Mouse (Mus musculus) midbrain, postnatal 0 days (tissue): Measurements from ENCODE around the gene Robo2. TPM values are rescaled to one million over a fixed set of nuclear protein-coding genes. Genes with fewer than 3 reads are reported as not detected.

Source experiments
- ATAC-seq: fragments of 200-750 bp; cut with Nextera tagmentation; 2 replicates; pipeline ENCODE4 v1.8.0; 2017; ENCODE audit warnings: moderate number of reproducible peaks, mild to moderate bottlenecking, moderate TSS enrichment, moderate library complexity; ENCODE audit not compliant: low FRiP score
- DNase-seq: peaks from one replicate; pipeline ENCODE4 v3.0.0-alpha.2; 2015; ENCODE audit warnings: low spot score
- H3K27ac ChIP-seq: fragments of 300-500 bp; sonication (generic); 2 replicates; pipeline ENCODE4 v1.5.1; 2014; ENCODE audit warnings: low read depth, mild to moderate bottlenecking, low read length, mixed read lengths
- H3K27me3 ChIP-seq: fragments of 300-500 bp; sonication (generic); 2 replicates; pipeline ENCODE4 v1.6.1; 2014; ENCODE audit warnings: low read length, control low read depth, mixed read lengths; ENCODE audit not compliant: insufficient read depth
- H3K36me3 ChIP-seq: fragments of 300-500 bp; sonication (generic); 2 replicates; pipeline ENCODE4 v1.6.1; 2014; ENCODE audit warnings: low read length, control low read depth, mixed read lengths; ENCODE audit not compliant: insufficient read depth
- H3K4me1 ChIP-seq: fragments of 300-500 bp; sonication (generic); 2 replicates; pipeline ENCODE4 v1.6.1; 2014; ENCODE audit warnings: mild to moderate bottlenecking, control low read depth, antibody characterized with exemption, low read length, mixed read lengths; ENCODE audit not compliant: insufficient read depth
- H3K4me2 ChIP-seq: fragments of 300-500 bp; sonication (generic); 2 replicates; pipeline ENCODE4 v1.6.1; 2014; ENCODE audit warnings: low read depth, mild to moderate bottlenecking, low read length, mixed read lengths; ENCODE audit not compliant: poor library complexity, severe bottlenecking
- H3K4me3 ChIP-seq: fragments of 300-500 bp; sonication (generic); 2 replicates; pipeline ENCODE4 v1.5.1; 2014; ENCODE audit warnings: low read depth, mild to moderate bottlenecking, low read length, moderate library complexity
- H3K9ac ChIP-seq: fragments of 300-500 bp; sonication (generic); replicated peaks from 2 replicates; pipeline ENCODE4 v1.6.1; 2014; ENCODE audit warnings: mild to moderate bottlenecking, low read length, moderate library complexity, mixed read lengths; ENCODE audit not compliant: poor library complexity, severe bottlenecking
- H3K9me3 ChIP-seq: fragments of 300-500 bp; sonication (generic); 2 replicates; pipeline ENCODE4 v1.6.1; 2016; ENCODE audit warnings: low read length, control low read depth
- CTCF ChIP-seq: IDR thresholded peaks from 2 replicates; pipeline ENCODE4 v1.5.1; 2016; ENCODE audit warnings: antibody characterized with exemption, mild to moderate bottlenecking
- WGBS: fragments of 180-500 bp; shearing (Covaris S2); extraction: QIAGEN DNeasy Blood & Tissue Kit; methylation state at CpG from one replicate; pipeline ENCODE4 v1.1.7; 2014; 5-methylcytosine and 5-hydroxymethylcytosine counted together
- polyA plus RNA-seq: library from polyadenylated mRNA; unstranded; fragments of >200 nt; fragmentation: Nextera tagmentation; extraction: Ambion mirVana; gene quantifications from 2 replicates; pipeline ENCODE4 v1.2.1, GENCODE M21; 2015
- total RNA-seq: library from RNA; depleted of rRNA; stranded (reverse); fragments of >200 nt; gene quantifications from 2 replicates; pipeline ENCODE4 v1.2.3, GENCODE M21; 2014

Gene Robo2
- total and polyA plus RNA-seq, 2 experiments from 2014 or later, result 49.8 to 134 TPM

DNA sequence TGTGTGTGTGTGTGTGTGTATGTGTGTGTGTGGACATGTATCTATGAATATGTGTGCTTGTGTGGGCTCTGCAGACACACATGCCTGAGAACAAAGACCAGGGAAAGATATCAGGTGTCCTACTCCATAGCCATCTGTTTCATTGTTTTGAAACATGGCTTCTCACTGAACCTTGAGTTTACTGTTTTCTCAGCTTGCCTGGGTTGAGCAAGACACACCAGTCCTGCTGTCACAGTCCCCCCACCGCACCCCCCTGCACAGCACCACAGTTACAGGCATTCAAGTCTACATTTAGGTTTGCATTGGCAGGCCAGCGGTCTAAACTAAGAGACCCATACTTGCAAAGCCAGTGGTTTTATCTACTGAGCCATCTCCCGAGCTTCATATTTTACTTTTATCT is 239.0 kb downstream of the Robo2 start:
- no peak for TF ChIP-seq CTCF
- Histone ChIP-seq H3K4me2 (no peak overlapping the region), H3K27me3 (no peaks in the 10 kb centered on the region)

GRCm38 (mm10) chr16:74169642-74170041 is 242.0 kb downstream of the Robo2 start:
- no peak for ATAC-seq

More for the DNA sequence above, 239.0 kb downstream of the Robo2 start:
- Histone ChIP-seq H3K9me3 (no peaks in the 10 kb centered on the region), H3K4me3 (no peak overlapping the region), H3K9ac (no peak overlapping the region), H3K36me3 (no peaks in the 10 kb centered on the region), H3K27ac (no peak overlapping the region), H3K4me1 (no peaks in the 10 kb centered on the region)
- WGBS, result 83% methylated on average over 3 of the region's 3 CpGs
- no peak for DNase-seq
- ATAC-seq, result no peak

DNA sequence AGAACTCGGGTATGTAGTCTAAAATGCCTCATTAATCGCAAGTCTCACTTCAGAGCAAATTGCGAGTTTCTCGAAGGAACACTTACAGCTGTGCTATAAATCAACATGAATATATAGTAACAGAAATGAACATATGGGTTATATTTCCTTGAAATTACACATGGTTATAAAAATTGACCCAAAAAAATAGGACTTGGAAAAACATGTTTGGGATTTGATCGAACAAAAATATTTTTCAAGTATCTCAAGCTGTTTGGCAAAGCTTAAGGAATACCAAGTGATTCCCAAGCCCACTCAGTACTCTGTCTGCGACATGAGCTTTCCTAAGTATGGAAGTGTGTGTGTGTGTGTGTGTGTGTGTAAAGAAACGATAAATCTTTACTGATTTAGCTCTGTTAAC is 242.5 kb downstream of the Robo2 start:
- Histone ChIP-seq H3K4me1 (no peaks in the 10 kb centered on the region), H3K36me3 (no peaks in the 10 kb centered on the region), H3K27me3 (no peaks in the 10 kb centered on the region), H3K27ac (no peak overlapping the region), H3K9me3 (no peaks in the 10 kb centered on the region), H3K4me3 (no peak overlapping the region), H3K4me2 (no peak overlapping the region), H3K9ac (no peak overlapping the region)
- DNase-seq (no peak), ATAC-seq (no peak)
- 89% methylated on average over 7 of the region's 7 CpGs for WGBS
- no peak for TF ChIP-seq CTCF

More at GRCm38 (mm10) chr16:74169642-74170041, 242.0 kb downstream of the Robo2 start:
- H3K27me3 ChIP-seq, result no peaks in the 10 kb centered on the region
- H3K4me3 ChIP-seq, result no peak overlapping the region
- H3K9me3 ChIP-seq, result no peaks in the 10 kb centered on the region
- no peak for DNase-seq
- no peaks in the 10 kb centered on the region for H3K4me1 ChIP-seq
- no peak overlapping the region for H3K9ac ChIP-seq
- WGBS, result 95% methylated on average over 4 of the region's 4 CpGs
- no peak for TF ChIP-seq CTCF
- no peaks in the 10 kb centered on the region for H3K36me3 ChIP-seq
- H3K4me2 ChIP-seq, result no peak overlapping the region
- no peak overlapping the region for H3K27ac ChIP-seq

- H3K27ac ChIP-seq, result no peak overlapping the region
- DNase-seq, result no peak
- no peak overlapping the region for H3K4me2 ChIP-seq
- H3K36me3 ChIP-seq, result no peaks in the 10 kb centered on the region
- ATAC-seq, result no peak
- H3K9me3 ChIP-seq, result no peaks in the 10 kb centered on the region
- no peaks in the 10 kb centered on the region for H3K4me1 ChIP-seq
- H3K4me3 ChIP-seq, result no peak overlapping the region
- no peak overlapping the region for H3K9ac ChIP-seq
- H3K27me3 ChIP-seq, result no peaks in the 10 kb centered on the region
- TF ChIP-seq CTCF, result no peak
Observed at GRCm38 (mm10) chr16:74167832-74168231, 243.8 kb downstream of the Robo2 start.

DNA sequence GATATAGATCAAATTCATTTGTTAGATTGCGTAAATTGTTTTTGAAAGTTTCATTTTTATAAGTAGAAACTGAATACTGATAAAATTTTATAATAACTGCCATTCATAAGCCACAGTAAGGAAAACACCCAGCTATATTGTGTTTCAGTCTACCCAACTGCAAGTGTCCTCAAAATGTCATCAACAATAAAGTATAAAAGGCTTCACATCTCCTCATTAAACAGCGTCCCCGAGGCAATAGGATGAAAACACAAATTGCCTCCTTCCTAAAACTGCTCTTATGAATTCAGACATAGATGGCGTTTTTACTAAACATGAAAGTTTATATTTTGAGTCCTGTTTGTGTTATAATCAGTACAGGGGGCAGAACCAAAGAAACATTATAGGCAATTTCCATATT is 249.6 kb downstream of the Robo2 start:
- Histone ChIP-seq H3K36me3 (no peaks in the 10 kb centered on the region), H3K4me2 (no peak overlapping the region), H3K9ac (no peak overlapping the region), H3K9me3 (no peaks in the 10 kb centered on the region), H3K27me3 (no peaks in the 10 kb centered on the region), H3K4me3 (no peak overlapping the region), H3K4me1 (no peaks in the 10 kb centered on the region), H3K27ac (no peak overlapping the region)
- ATAC-seq (no peak), DNase-seq (no peak)
- WGBS, result 73% methylated on average over 4 of the region's 4 CpGs
- no peak for TF ChIP-seq CTCF

DNA sequence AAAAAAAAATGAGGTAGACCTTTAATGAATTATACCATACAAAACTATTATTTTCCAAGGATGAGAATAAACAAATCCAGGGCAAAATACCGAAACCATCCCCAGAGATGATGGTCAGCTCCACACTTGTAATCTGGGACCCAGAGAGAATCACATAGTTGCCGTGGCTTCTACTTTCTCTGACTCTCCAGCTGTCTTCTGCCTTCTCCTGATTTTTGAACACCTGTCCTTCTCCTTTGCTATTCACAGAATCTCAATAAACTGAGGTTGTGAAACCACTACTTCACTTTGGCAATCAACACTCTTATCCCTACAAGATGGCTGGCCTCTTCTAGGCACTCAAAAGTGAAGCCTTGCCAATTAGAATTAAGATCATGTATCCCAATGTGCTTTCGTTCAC is 252.4 kb downstream of the Robo2 start:
- ATAC-seq, result no peak
- H3K4me2 ChIP-seq, result no peak overlapping the region
- no peaks in the 10 kb centered on the region for H3K9me3 ChIP-seq
- WGBS, result 95% methylated on average over 3 of the region's 3 CpGs
- no peak overlapping the region for H3K4me3 ChIP-seq
- H3K9ac ChIP-seq, result no peak overlapping the region
- H3K36me3 ChIP-seq, result no peaks in the 10 kb centered on the region
- no peaks in the 10 kb centered on the region for H3K27me3 ChIP-seq
- H3K27ac ChIP-seq, result no peak overlapping the region
- no peak for DNase-seq
- no peak for TF ChIP-seq CTCF
- H3K4me1 ChIP-seq, result no peaks in the 10 kb centered on the region
